Mouse (Mus musculus): ENCODE data around the gene 1700020A23Rik.

GRCm38 (mm10) chr2:130451727-130452090 is 46.6 kb downstream of the 1700020A23Rik start:
- TF ChIP-seq CTCF (conservative IDR thresholded peaks at IDR 0.05; ENCODE audit: low read length) (no peak), NANOG (IDR thresholded peaks at IDR 0.05; ENCODE audit: borderline replicate concordance, low read length) (no peak), POU5F1 (IDR thresholded peaks at IDR 0.05; ENCODE audit: borderline replicate concordance, low read length) (no peak)
